Mouse (Mus musculus): Measurements from ENCODE around the gene Dennd6a. TPM values are rescaled to one million over a fixed set of nuclear protein-coding genes. Genes with fewer than 3 reads are reported as not detected.

The Dennd6a gene
- polyA plus RNA-seq, 2 experiments, result 5.3 to 10.8 TPM

DNA sequence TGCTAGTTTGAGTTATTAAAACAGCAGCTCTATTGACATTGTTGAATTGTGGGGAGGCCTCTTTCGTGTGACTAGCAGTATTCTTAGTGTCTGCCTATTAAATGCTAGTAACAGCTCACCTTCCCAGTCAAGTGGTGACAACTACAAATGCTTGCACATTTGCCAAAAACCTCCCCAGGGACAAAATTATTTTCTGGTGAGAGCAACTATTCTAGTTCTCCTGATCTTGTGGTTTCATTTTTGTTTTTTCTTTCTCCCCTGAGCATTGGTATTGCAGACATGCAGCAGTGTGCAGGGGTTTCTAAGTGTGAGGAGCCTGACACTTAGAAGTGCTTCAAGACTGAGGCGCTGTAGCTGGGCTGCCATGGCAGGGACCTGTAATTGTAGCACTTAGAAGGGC, 74.2 kb downstream of the Dennd6a start:
- H3K9ac ChIP-seq (replicated peaks), result no peak overlapping the region
- DNase-seq (ENCODE audit: low read depth in 3 of 3, low spot score in 3 of 3) (no peak), ATAC-seq (ENCODE audit: insufficient read depth) (no peak)
- TF ChIP-seq EP300 (IDR thresholded peaks at IDR 0.05; ENCODE audit: low read depth) (no peak), CTCF (IDR thresholded peaks at IDR 0.05; ENCODE audit: low read depth) (no peak)
- H3K27me3 ChIP-seq (ENCODE audit: control insufficient read depth, insufficient read depth, low read length), result no peaks in the 10 kb centered on the region
- no peak overlapping the region for H3K4me3 ChIP-seq (ENCODE audit: insufficient read depth in 1 of 2, low read depth in 2 of 2, low read length in 2 of 2)
- H3K4me1 ChIP-seq (replicated peaks; ENCODE audit: control insufficient read depth in 2 of 2, insufficient read depth in 2 of 2, low read length in 1 of 2), result 0 out of 4 replicates have a peak, but pooled peaks cover 0 to 2% of the 10 kb centered on the region in 2 experiments
- no peak overlapping the region for H3K27ac ChIP-seq
- peaks cover 12% of the 10 kb centered on the region for H3K36me3 ChIP-seq (replicated peaks; ENCODE audit: control insufficient read depth, insufficient read depth, low read depth)
- no peaks in the 10 kb centered on the region for H3K9me3 ChIP-seq (ENCODE audit: control insufficient read depth, low read length)
- no peak overlapping the region for H3K4me2 ChIP-seq (ENCODE audit: low read depth)
- 91% methylated on average over 2 of the region's 2 CpGs for WGBS (ENCODE audit: insufficient replicate concordance)

DNA sequence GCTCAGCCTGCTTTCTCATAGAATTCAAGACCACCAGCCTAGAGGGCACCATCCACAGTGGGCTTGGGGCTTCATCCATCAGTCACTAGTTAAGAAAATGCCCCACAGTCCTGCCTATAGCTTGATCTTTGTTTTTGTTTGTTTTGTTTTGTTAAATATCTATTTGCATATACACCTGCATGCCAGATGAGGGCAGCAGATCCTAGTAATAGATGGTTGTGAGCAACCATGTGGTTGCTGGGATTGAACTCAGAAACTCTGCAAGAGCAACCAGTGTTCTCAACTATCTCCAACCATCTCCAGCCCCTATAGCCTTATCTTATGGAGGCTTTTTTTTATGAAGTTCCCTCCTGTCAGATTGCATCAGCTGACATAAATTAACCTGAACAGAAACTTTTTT, 78.2 kb downstream of the Dennd6a start:
- DNase-seq (ENCODE audit: low read depth in 3 of 3, low spot score in 3 of 3) (no peak), ATAC-seq (ENCODE audit: insufficient read depth) (peak; percentile 21; the same call in 1 of the 2 replicates)
- no peaks in the 10 kb centered on the region for H3K4me1 ChIP-seq (replicated peaks; ENCODE audit: control insufficient read depth in 2 of 2, insufficient read depth in 2 of 2, low read length in 1 of 2)
- no peak overlapping the region for H3K4me2 ChIP-seq (ENCODE audit: low read depth)
- TF ChIP-seq CTCF (IDR thresholded peaks at IDR 0.05; ENCODE audit: low read depth) (peak; percentile 69), EP300 (IDR thresholded peaks at IDR 0.05; ENCODE audit: low read depth) (no peak)
- H3K9me3 ChIP-seq (ENCODE audit: control insufficient read depth, low read length), result no peaks in the 10 kb centered on the region
- no peaks in the 10 kb centered on the region for H3K27me3 ChIP-seq (ENCODE audit: control insufficient read depth, insufficient read depth, low read length)
- peaks cover 31% of the 10 kb centered on the region for H3K36me3 ChIP-seq (replicated peaks; ENCODE audit: control insufficient read depth, insufficient read depth, low read depth)
- H3K27ac ChIP-seq, result no peak overlapping the region
- H3K4me3 ChIP-seq (ENCODE audit: insufficient read depth in 1 of 2, low read depth in 2 of 2, low read length in 2 of 2), result no peak overlapping the region
- H3K9ac ChIP-seq (replicated peaks), result no peak overlapping the region

DNA sequence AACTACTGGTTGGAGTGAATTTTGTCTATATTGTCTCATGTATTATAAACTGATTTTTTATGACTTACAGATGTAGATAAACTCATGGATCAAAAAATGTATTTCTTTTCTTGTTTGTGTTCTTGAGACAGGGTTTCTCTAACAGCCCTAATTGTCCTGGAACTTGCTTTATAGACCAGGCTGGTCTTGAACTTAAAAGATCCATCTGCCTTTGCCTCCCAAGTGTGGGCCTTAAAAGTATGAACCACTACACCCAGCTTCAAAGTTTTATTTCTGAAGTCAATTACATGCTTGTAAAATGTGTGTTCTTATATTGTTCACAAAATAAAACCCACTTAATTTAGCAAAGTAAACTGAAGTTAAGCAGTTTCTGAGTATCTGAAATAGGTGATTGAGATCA, 84.5 kb downstream of the Dennd6a start:
- no peak overlapping the region for H3K4me3 ChIP-seq (ENCODE audit: insufficient read depth in 1 of 2, low read depth in 2 of 2, low read length in 2 of 2)
- no peak for ATAC-seq (ENCODE audit: insufficient read depth)
- no peak overlapping the region for H3K27ac ChIP-seq
- DNase-seq (ENCODE audit: low read depth in 3 of 3, low spot score in 3 of 3), result no peak
- no peak overlapping the region for H3K4me2 ChIP-seq (ENCODE audit: low read depth)
- H3K27me3 ChIP-seq (ENCODE audit: control insufficient read depth, insufficient read depth, low read length), result no peaks in the 10 kb centered on the region
- peaks cover 31% of the 10 kb centered on the region for H3K36me3 ChIP-seq (replicated peaks; ENCODE audit: control insufficient read depth, insufficient read depth, low read depth)
- H3K9me3 ChIP-seq (ENCODE audit: control insufficient read depth, low read length), result no peaks in the 10 kb centered on the region
- no peak overlapping the region for H3K9ac ChIP-seq (replicated peaks)
- 0 out of 4 replicates have a peak, but pooled peaks cover 0 to 2% of the 10 kb centered on the region in 2 experiments for H3K4me1 ChIP-seq (replicated peaks; ENCODE audit: control insufficient read depth in 2 of 2, insufficient read depth in 2 of 2, low read length in 1 of 2)
- TF ChIP-seq CTCF (IDR thresholded peaks at IDR 0.05; ENCODE audit: low read depth) (no peak), EP300 (IDR thresholded peaks at IDR 0.05; ENCODE audit: low read depth) (no peak)

DNA sequence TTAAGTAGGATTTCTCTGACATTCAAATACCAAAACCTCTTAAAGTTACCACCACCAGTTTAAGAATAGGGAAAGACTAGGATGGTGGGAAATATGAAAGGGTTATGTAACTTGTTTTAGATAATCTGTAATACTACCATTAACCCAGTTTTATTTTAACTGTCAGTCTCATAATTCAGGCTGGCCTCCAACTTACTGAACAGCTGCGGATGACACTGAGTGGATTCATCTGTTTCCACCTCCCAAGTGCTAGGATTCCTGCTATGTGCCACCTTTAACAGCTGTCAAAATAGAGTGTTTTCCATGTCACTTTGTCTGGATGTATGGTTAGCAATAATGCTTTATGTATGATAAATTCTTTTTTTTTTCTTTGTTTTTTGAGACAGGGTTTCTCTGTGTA, 86.6 kb downstream of the Dennd6a start:
- H3K9me3 ChIP-seq (ENCODE audit: control insufficient read depth, low read length), result no peaks in the 10 kb centered on the region
- peaks cover 33% of the 10 kb centered on the region for H3K36me3 ChIP-seq (replicated peaks; ENCODE audit: control insufficient read depth, insufficient read depth, low read depth)
- H3K4me3 ChIP-seq (ENCODE audit: insufficient read depth in 1 of 2, low read depth in 2 of 2, low read length in 2 of 2), result no peak overlapping the region
- 0 out of 4 replicates have a peak, but pooled peaks cover 0 to 2% of the 10 kb centered on the region in 2 experiments for H3K4me1 ChIP-seq (replicated peaks; ENCODE audit: control insufficient read depth in 2 of 2, insufficient read depth in 2 of 2, low read length in 1 of 2)
- 94% methylated on average over 1 of the region's 1 CpGs for WGBS (ENCODE audit: insufficient replicate concordance)
- no peak overlapping the region for H3K4me2 ChIP-seq (ENCODE audit: low read depth)
- TF ChIP-seq CTCF (IDR thresholded peaks at IDR 0.05; ENCODE audit: low read depth) (no peak), EP300 (IDR thresholded peaks at IDR 0.05; ENCODE audit: low read depth) (no peak)
- H3K27me3 ChIP-seq (ENCODE audit: control insufficient read depth, insufficient read depth, low read length), result no peaks in the 10 kb centered on the region
- ATAC-seq (ENCODE audit: insufficient read depth) (no peak), DNase-seq (ENCODE audit: low read depth in 3 of 3, low spot score in 3 of 3) (no peak)
- no peak overlapping the region for H3K27ac ChIP-seq
- no peak overlapping the region for H3K9ac ChIP-seq (replicated peaks)

DNA sequence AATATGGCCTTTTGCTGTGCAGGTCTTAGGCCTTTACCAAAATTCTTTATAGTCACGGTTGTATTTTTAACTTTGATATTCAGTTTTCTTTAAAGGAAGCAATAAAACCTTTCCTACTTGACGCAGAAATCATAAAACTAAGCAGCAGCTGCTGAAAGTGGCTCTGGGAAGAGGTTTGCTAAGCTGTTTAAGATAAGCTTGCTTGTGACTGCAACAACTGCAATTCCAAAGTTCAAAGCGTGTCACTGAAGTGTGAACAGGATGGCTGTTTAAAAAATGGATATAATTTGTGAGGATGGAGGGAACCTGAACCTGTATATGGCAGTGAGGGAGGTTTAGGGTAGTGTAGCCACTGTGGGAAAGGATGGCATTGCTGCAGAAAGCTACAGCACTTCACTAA, 88.4 kb downstream of the Dennd6a start:
- peaks cover 4 to 7% of the 10 kb centered on the region in 2 experiments; a peak in 3 of 4 replicates for H3K4me1 ChIP-seq (replicated peaks; ENCODE audit: control insufficient read depth in 2 of 2, insufficient read depth in 2 of 2, low read length in 1 of 2)
- ATAC-seq (ENCODE audit: insufficient read depth), result no peak
- TF ChIP-seq CTCF (IDR thresholded peaks at IDR 0.05; ENCODE audit: low read depth) (no peak), EP300 (IDR thresholded peaks at IDR 0.05; ENCODE audit: low read depth) (no peak)
- 0 out of 2 replicates have a peak overlapping the region, but pooled peaks have one; percentile 3 for H3K9ac ChIP-seq (replicated peaks)
- 65% methylated on average over 3 of the region's 3 CpGs for WGBS (ENCODE audit: insufficient replicate concordance)
- peaks cover 34% of the 10 kb centered on the region for H3K36me3 ChIP-seq (replicated peaks; ENCODE audit: control insufficient read depth, insufficient read depth, low read depth)
- DNase-seq (ENCODE audit: low read depth in 3 of 3, low spot score in 3 of 3), result no peak
- no peak overlapping the region for H3K4me2 ChIP-seq (ENCODE audit: low read depth)
- no peaks in the 10 kb centered on the region for H3K9me3 ChIP-seq (ENCODE audit: control insufficient read depth, low read length)
- no peak overlapping the region for H3K4me3 ChIP-seq (ENCODE audit: insufficient read depth in 1 of 2, low read depth in 2 of 2, low read length in 2 of 2)
- H3K27ac ChIP-seq, result no peak overlapping the region
- no peaks in the 10 kb centered on the region for H3K27me3 ChIP-seq (ENCODE audit: control insufficient read depth, insufficient read depth, low read length)

Measured in liver, embryonic 14.5 days (tissue).